Mouse (Mus musculus) heart, postnatal 0 days (tissue): Measurements from ENCODE around the gene Hist1h1t. TPM values are rescaled to one million over a fixed set of nuclear protein-coding genes. Genes with fewer than 3 reads are reported as not detected.
A peak's percentile ranks its signal among the peaks of the same experiment; 100 is the strongest.

Experiments
- ATAC-seq: fragments of 200-750 bp; cut with Nextera tagmentation; 2 replicates; pipeline ENCODE4 v1.8.0; 2017; ENCODE audit warnings: low read depth, moderate number of reproducible peaks, moderate library complexity; ENCODE audit not compliant: insufficient read depth
- DNase-seq: peaks from one replicate; pipeline ENCODE4 v3.0.0-alpha.2; 2016; ENCODE audit warnings: low spot score
- H3K27ac ChIP-seq: fragments of 300-500 bp; sonication (generic); 2 replicates; pipeline ENCODE4 v1.5.1; 2014; ENCODE audit warnings: low read depth, mild to moderate bottlenecking
- H3K27me3 ChIP-seq: fragments of 300-500 bp; sonication (generic); 2 replicates; pipeline ENCODE4 v1.6.1; 2014; ENCODE audit warnings: low read length, mixed read lengths; ENCODE audit not compliant: control insufficient read depth, insufficient read depth
- H3K36me3 ChIP-seq: fragments of 300-500 bp; sonication (generic); replicated peaks from 2 replicates; pipeline ENCODE4 v1.6.1; 2014; ENCODE audit warnings: low read length, mixed read lengths; ENCODE audit not compliant: control insufficient read depth, insufficient read depth
- H3K4me1 ChIP-seq: fragments of 300-500 bp; sonication (generic); 2 replicates; pipeline ENCODE4 v1.6.1; 2014; ENCODE audit warnings: antibody characterized with exemption; ENCODE audit not compliant: control insufficient read depth, insufficient read depth
- H3K4me2 ChIP-seq: fragments of 300-500 bp; sonication (generic); 2 replicates; pipeline ENCODE4 v1.6.1; 2014; ENCODE audit warnings: low read depth, mild to moderate bottlenecking, low read length, moderate library complexity
- H3K4me3 ChIP-seq: fragments of 300-500 bp; sonication (generic); 2 replicates; pipeline ENCODE4 v1.5.1; 2014; ENCODE audit warnings: low read depth, low read length
- H3K9ac ChIP-seq: fragments of 300-500 bp; sonication (generic); replicated peaks from 2 replicates; pipeline ENCODE4 v1.6.1; 2014; ENCODE audit warnings: low read depth, low read length, mixed read lengths
- H3K9me3 ChIP-seq: fragments of 300-500 bp; sonication (generic); replicated peaks from 2 replicates; pipeline ENCODE4 v1.6.1; 2016; ENCODE audit warnings: low read length; ENCODE audit not compliant: control insufficient read depth
- CTCF ChIP-seq: IDR thresholded peaks from 2 replicates; pipeline ENCODE4 v1.5.1; 2016; ENCODE audit warnings: antibody characterized with exemption, control low read depth, low read depth
- EP300 ChIP-seq: IDR thresholded peaks from 2 replicates; pipeline ENCODE4 v1.6.1; 2016; ENCODE audit warnings: antibody characterized with exemption, low read depth
- WGBS: fragments of 180-500 bp; shearing (Covaris S2); extraction: QIAGEN DNeasy Blood & Tissue Kit; methylation state at CpG from one replicate; pipeline ENCODE4 v1.1.7; 2014; 5-methylcytosine and 5-hydroxymethylcytosine counted together
- polyA plus RNA-seq: library from polyadenylated mRNA; unstranded; fragments of >200 nt; fragmentation: Nextera tagmentation; extraction: Ambion mirVana; gene quantifications from 2 replicates; pipeline ENCODE4 v1.2.1, GENCODE M21; 2015
- total RNA-seq: library from RNA; depleted of rRNA; stranded (reverse); fragments of >200 nt; gene quantifications from 2 replicates; pipeline ENCODE4 v1.2.3, GENCODE M21; 2014; ENCODE audit warnings: low replicate concordance

The Hist1h1t gene
- total and polyA plus RNA-seq, 2 experiments from 2014 or later = 0.23 TPM; not detected in 1

DNA sequence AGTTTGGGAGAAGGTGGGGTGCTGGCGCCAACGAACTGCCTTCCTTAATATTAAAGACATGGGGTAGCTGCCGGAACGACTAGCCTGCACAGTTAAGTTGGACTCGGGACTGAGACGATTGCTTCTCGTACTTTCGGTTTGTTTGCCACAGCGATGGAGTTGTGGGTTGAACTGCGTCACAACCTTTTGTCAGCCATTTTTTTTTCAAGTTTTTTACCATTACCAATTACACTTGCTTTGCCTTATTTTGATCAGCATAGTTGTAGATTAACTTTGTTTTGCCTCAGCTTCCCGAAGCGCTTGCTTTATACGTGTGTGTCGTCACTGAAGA, 44.3 kb downstream of the Hist1h1t start:
- WGBS = 0% methylated on average over 14 of the region's 14 CpGs

GRCm38 (mm10) chr13:23740256-23740840, 44.7 kb downstream of the Hist1h1t start:
- TF ChIP-seq CTCF (no peak), EP300 (no peak)
- Histone ChIP-seq H3K36me3 (no peaks in the 10 kb centered on the region), H3K27ac (peak overlapping the region; percentile 97), H3K4me2 (peak overlapping the region; percentile 97), H3K4me3 (peak overlapping the region; percentile 72), H3K27me3 (no peaks in the 10 kb centered on the region), H3K9ac (peak overlapping the region; percentile 96), H3K4me1 (peaks cover 8% of the 10 kb centered on the region; the same call in 1 of the 2 replicates), H3K9me3 (no peaks in the 10 kb centered on the region)
- ATAC-seq = no peak
- 32% methylated on average over 13 of the region's 13 CpGs for WGBS
- DNase-seq = no peak

More for the DNA sequence above, 44.3 kb downstream of the Hist1h1t start:
- no peaks in the 10 kb centered on the region for H3K9me3 ChIP-seq
- no peaks in the 10 kb centered on the region for H3K36me3 ChIP-seq
- peaks cover 8% of the 10 kb centered on the region; the same call in 1 of the 2 replicates for H3K4me1 ChIP-seq
- H3K4me2 ChIP-seq = peak overlapping the region; percentile 97
- no peak for DNase-seq
- TF ChIP-seq EP300 = no peak; the same call in 1 of the 2 replicates
- no peak for TF ChIP-seq CTCF
- peak overlapping the region; percentile 96 for H3K9ac ChIP-seq
- H3K27ac ChIP-seq = peak overlapping the region; percentile 97
- no peak for ATAC-seq
- peak overlapping the region; percentile 72 for H3K4me3 ChIP-seq
- H3K27me3 ChIP-seq = no peaks in the 10 kb centered on the region

DNA sequence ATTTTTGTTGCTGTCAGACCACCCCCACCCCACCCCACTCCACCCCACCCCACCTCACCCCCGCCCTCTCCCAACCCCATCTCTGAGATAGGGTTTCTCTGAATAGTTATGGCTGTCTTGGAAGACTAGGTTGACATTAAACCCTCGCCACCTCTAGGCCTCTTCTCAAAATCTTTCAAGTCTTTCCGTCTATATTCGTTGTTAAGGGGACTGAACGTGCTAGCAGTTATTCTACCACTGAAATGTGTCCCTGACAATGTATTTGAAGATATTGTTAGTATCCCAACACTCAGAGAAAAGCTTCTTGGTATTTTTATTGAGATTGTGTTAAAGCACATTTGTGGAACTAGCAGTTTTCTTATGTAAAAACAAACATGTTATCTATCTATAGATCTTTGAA, 45.3 kb downstream of the Hist1h1t start:
- Histone ChIP-seq H3K4me1 (peaks cover 12% of the 10 kb centered on the region), H3K9ac (no peak overlapping the region), H3K27ac (peak overlapping the region; percentile 97; the same call in 1 of the 2 replicates), H3K27me3 (no peaks in the 10 kb centered on the region), H3K36me3 (no peaks in the 10 kb centered on the region), H3K4me2 (peak overlapping the region; percentile 97), H3K4me3 (peak overlapping the region; percentile 72; the same call in 1 of the 2 replicates), H3K9me3 (no peaks in the 10 kb centered on the region)
- ATAC-seq (no peak), DNase-seq (no peak)
- TF ChIP-seq CTCF = no peak
- TF ChIP-seq EP300 = no peak
- WGBS = 67% methylated on average over 5 of the region's 5 CpGs

- DNase-seq (no peak), ATAC-seq (no peak)
- no peak for TF ChIP-seq CTCF
- no peak for TF ChIP-seq EP300
- Histone ChIP-seq H3K9ac (no peak overlapping the region), H3K4me1 (peaks cover 13% of the 10 kb centered on the region), H3K27me3 (no peaks in the 10 kb centered on the region), H3K4me3 (no peak overlapping the region), H3K4me2 (no peak overlapping the region), H3K27ac (no peak overlapping the region), H3K9me3 (no peaks in the 10 kb centered on the region), H3K36me3 (no peaks in the 10 kb centered on the region)
Observed at GRCm38 (mm10) chr13:23742007-23742406, 46.4 kb downstream of the Hist1h1t start.

- Histone ChIP-seq H3K9me3 (no peaks in the 10 kb centered on the region), H3K27ac (no peak overlapping the region), H3K36me3 (no peaks in the 10 kb centered on the region), H3K27me3 (no peaks in the 10 kb centered on the region), H3K9ac (no peak overlapping the region), H3K4me3 (no peak overlapping the region), H3K4me2 (no peak overlapping the region), H3K4me1 (peaks cover 19% of the 10 kb centered on the region)
- ATAC-seq (no peak), DNase-seq (no peak)
- TF ChIP-seq EP300 = no peak
- no peak for TF ChIP-seq CTCF
- WGBS = 81% methylated on average over 5 of the region's 5 CpGs
Observed at GRCm38 (mm10) chr13:23743215-23743614, 47.6 kb downstream of the Hist1h1t start.

DNA sequence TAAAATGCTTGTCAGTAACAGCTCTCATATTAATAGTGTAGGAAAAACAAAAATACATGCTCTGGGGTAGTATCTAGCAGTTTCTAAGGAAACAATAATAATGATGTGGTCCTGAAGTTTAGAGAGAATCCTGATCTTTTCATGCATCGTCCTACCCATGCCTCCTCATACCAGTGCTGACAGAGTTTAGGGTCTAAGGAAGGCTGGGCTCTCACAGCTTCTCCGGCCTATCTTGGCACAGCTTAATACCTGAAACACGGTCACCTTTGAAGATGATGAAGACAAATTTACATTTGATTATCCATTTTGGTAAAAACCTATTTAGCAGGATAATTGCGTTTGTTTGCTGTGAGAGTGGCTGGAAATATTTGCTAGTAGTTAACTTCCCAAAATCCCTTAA, 48.3 kb downstream of the Hist1h1t start:
- H3K4me2 ChIP-seq = peak overlapping the region; percentile 60; the same call in 1 of the 2 replicates
- H3K9me3 ChIP-seq = no peaks in the 10 kb centered on the region
- DNase-seq = no peak
- H3K36me3 ChIP-seq = no peaks in the 10 kb centered on the region
- no peak overlapping the region for H3K27ac ChIP-seq
- H3K27me3 ChIP-seq = no peaks in the 10 kb centered on the region
- H3K4me3 ChIP-seq = peak overlapping the region; percentile 38; the same call in 1 of the 2 replicates
- H3K4me1 ChIP-seq = peaks cover 19% of the 10 kb centered on the region
- H3K9ac ChIP-seq = peak overlapping the region; percentile 46; the same call in 1 of the 2 replicates
- WGBS = 50% methylated on average over 4 of the region's 4 CpGs
- TF ChIP-seq EP300 (no peak), CTCF (no peak)
- ATAC-seq = no peak
